Mouse (Mus musculus): ENCODE measurements around the gene Cdc42. TPM values are rescaled to one million over a fixed set of nuclear protein-coding genes. Genes with fewer than 3 reads are reported as not detected.
A peak's percentile ranks its signal among the peaks of the same experiment; 100 is the strongest.

Gene Cdc42
- polyA plus RNA-seq, 1 experiment from 2014 or later = 869 TPM

DNA sequence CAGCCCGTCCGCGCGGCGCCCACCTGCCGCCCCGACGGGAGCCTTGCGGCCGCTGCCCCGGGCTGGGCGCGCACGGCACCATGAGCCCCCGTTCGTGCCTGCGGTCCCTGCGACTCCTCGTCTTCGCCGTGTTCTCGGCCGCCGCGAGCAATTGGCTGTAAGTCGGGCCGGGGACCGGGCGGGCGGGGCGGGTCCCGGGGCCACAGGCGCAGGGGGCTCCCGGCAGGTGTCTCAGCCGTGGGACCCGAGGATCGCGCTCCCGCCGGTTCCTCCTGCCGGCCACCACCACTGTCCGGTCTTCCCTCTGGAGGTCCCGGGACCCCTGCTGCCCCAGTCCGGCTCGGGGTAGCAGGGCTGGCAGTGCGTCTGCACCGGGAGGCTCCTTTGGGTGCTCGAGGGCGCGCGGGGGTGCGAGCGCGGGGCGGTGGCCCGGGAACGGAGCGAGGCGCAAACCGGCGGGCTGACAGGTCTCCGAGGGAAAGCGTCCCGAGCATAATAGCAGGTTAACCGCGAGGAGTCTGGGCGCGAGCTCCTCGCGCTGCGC is 79.8 kb downstream of the Cdc42 start:
- WGBS = 1% methylated on average over 69 of the region's 71 CpGs
- peak overlapping the region; percentile 79 for H3K27ac ChIP-seq (replicated peaks)

DNA sequence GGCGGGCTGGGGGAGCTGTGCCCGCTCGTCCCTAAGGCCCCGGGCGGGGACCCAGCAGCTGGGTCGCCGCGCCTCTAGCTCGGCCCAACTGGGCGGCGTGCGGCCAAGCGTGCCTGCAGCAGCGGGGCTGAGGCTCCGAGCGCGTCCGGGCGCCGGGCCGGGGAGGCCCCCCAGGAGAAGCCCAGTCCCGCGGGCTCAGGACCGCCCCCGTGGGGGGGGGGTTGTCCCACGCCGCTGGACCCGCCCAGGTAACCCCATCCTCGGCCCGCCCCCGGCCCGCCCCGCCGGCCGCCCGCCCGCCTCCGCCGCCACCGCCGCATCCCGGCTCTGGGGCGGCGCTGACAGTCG is 80.4 kb downstream of the Cdc42 start, which contains the start of gene Wnt4:
Gene Wnt4, plus strand, starts transcription at position 324 of the 348 bp plus-strand sequence.
- H3K4me3 ChIP-seq = peak within 1 kb of the TSS; percentile 65
- H3K4me2 ChIP-seq = peak within 1 kb of the TSS; percentile 98
- no peaks in the 10 kb centered on the region for H3K9me3 ChIP-seq
- peak; percentile 83 for ATAC-seq (ENCODE audit: low read depth)
- H3K36me3 ChIP-seq = no peaks in the 10 kb centered on the region
- H3K27ac ChIP-seq (replicated peaks) = peak within 1 kb of the TSS; percentile 79
- peaks cover 53% of the 10 kb centered on the region for H3K27me3 ChIP-seq
- H3K4me1 ChIP-seq (replicated peaks) = peaks cover 60% of the 10 kb centered on the region
- peak within 1 kb of the TSS; percentile 81 for H3K9ac ChIP-seq
- under 1% methylated on average over 39 of the region's 45 CpGs for WGBS

More for the DNA sequence above, 79.8 kb downstream of the Cdc42 start:
- Histone ChIP-seq H3K4me3 (peak overlapping the region; percentile 65), H3K27me3 (peaks cover 57% of the 10 kb centered on the region), H3K9ac (peak overlapping the region; percentile 81), H3K4me2 (peak overlapping the region; percentile 98), H3K9me3 (no peaks in the 10 kb centered on the region), H3K4me1 (replicated peaks) (peaks cover 66% of the 10 kb centered on the region), H3K36me3 (no peaks in the 10 kb centered on the region)
- ATAC-seq (ENCODE audit: low read depth) = no peak; the same call in 1 of the 2 replicates

DNA sequence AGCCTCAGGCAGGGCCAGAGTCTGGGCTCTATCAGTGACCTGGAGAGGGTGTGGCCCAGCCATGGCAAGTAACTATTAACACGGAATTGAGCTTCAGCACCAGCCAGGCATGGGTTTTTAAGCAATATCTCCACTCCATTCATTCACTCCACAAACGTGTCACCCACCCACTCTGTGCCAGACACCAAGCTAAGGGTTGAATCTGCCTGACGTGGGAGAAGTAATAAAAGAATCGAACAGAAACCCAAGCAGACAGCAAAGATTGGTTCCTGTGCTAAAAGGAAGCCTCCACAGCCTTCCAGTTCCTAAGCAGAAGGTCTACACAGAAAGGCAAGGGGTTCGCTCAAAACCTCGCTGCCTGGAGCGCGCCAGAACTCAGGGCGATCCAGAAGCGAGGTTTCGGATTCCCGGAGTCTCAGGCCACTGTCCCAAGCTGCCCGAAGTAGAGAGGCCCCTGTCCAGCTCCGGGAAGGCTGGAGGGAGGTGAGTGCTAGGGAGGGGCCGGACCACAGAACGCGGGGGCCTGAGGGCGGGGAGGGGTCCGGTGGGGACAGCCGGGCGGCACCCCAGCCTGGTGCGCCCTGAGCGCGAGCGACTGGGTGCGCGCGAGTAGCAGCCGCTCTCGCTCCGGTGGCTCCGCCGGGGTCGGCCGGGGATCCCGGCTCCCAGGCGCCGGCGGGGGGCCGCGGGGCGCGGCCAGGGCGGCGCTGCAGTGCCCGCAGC is 80.9 kb downstream of the Cdc42 start:
- Histone ChIP-seq H3K27ac (replicated peaks) (peak overlapping the region; percentile 54), H3K36me3 (no peaks in the 10 kb centered on the region), H3K27me3 (peaks cover 47% of the 10 kb centered on the region), H3K4me1 (replicated peaks) (peaks cover 55% of the 10 kb centered on the region), H3K9ac (peak overlapping the region; percentile 81), H3K4me3 (peak overlapping the region; percentile 65), H3K4me2 (peak overlapping the region; percentile 98), H3K9me3 (no peaks in the 10 kb centered on the region)
- ATAC-seq (ENCODE audit: low read depth) = peak; percentile 36
- WGBS = under 1% methylated on average over 43 of the region's 46 CpGs

DNA sequence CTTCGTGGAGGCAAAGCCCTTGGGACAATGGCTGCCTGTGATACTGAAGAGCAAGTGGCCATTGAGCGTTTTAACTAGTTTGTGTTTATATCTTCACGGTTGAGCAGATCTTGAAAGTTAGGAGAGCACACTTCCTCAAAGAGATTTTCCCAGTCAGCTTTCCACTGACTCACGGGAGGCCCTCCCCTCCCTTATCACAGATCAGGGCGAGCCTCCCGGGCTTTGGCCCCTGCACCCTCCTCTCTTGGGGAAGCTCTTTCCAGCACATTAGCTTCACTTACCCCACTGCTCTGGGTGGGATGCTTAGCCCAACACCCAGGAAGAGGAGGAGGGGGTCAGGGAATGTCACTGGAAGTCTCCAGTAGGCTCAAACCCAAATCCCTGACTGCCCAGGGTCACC is 83.2 kb downstream of the Cdc42 start:
- no peak overlapping the region for H3K27ac ChIP-seq (replicated peaks)

DNA sequence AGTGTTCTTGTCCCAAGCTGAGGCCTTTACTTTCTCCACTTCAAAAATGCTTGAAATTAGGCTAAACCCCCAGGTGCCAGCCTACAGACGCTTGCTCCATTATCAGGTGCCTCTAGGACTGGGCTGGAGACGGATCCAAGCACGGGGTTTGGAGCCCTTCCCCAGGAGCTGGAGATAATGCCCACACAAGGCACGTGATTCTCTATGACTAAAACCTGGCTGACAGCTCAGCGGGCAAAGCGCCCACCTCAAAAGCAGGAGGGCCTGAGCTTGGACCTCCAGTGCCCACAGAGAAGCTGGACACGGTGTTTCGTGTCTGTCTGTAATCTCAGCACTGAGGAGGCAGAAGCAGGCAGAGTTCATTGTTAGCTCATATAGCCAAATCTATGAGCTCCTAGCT is 85.7 kb downstream of the Cdc42 start:
- Histone ChIP-seq H3K27ac (replicated peaks) (no peak overlapping the region), H3K27me3 (peaks cover 16% of the 10 kb centered on the region), H3K4me2 (no peak overlapping the region), H3K9me3 (no peaks in the 10 kb centered on the region), H3K36me3 (no peaks in the 10 kb centered on the region), H3K9ac (no peak overlapping the region), H3K4me3 (no peak overlapping the region), H3K4me1 (replicated peaks) (peaks cover 15% of the 10 kb centered on the region)
- no peak for ATAC-seq (ENCODE audit: low read depth)
- WGBS = 87% methylated on average over 8 of the region's 8 CpGs

More for the DNA sequence above, 83.2 kb downstream of the Cdc42 start:
- peaks cover 39% of the 10 kb centered on the region for H3K4me1 ChIP-seq (replicated peaks)
- H3K9me3 ChIP-seq = no peaks in the 10 kb centered on the region
- WGBS = 9% methylated on average over 6 of the region's 6 CpGs
- no peaks in the 10 kb centered on the region for H3K36me3 ChIP-seq
- ATAC-seq (ENCODE audit: low read depth) = no peak
- no peak overlapping the region for H3K4me3 ChIP-seq
- peaks cover 30% of the 10 kb centered on the region for H3K27me3 ChIP-seq
- H3K4me2 ChIP-seq = no peak overlapping the region
- no peak overlapping the region for H3K9ac ChIP-seq

Other genes with a start within 250 kb of the Cdc42 start
- 4.1 and 4.9 TPM in 2 replicates for gene Wnt4, start 80.2 kb downstream of the Cdc42 start, polyA plus RNA-seq (2015; fragmentation: Nextera tagmentation; extraction: Ambion mirVana)
- gene Cela3a, start 52.1 kb upstream of the Cdc42 start, polyA plus RNA-seq (2015; fragmentation: Nextera tagmentation; extraction: Ambion mirVana) = not detected in 2 replicates
- not detected in 2 replicates for gene Cela3b, start 72.8 kb upstream of the Cdc42 start, polyA plus RNA-seq (2015; fragmentation: Nextera tagmentation; extraction: Ambion mirVana)
- gene 1700013G24Rik, start 95.6 kb upstream of the Cdc42 start, polyA plus RNA-seq (2015; fragmentation: Nextera tagmentation; extraction: Ambion mirVana) = not detected in 2 replicates
- 8.6 and 9.6 TPM in 2 replicates for gene Hspg2, start 111.0 kb upstream of the Cdc42 start, polyA plus RNA-seq (2015; fragmentation: Nextera tagmentation; extraction: Ambion mirVana)
- gene Ldlrad2, start 216.8 kb upstream of the Cdc42 start, polyA plus RNA-seq (2015; fragmentation: Nextera tagmentation; extraction: Ambion mirVana) = not detected in 2 replicates
- gene Usp48, start 236.0 kb upstream of the Cdc42 start, polyA plus RNA-seq (2015; fragmentation: Nextera tagmentation; extraction: Ambion mirVana) = 69.2 and 78.7 TPM in 2 replicates

All from neural tube, embryonic 13.5 days (tissue).